Mouse (Mus musculus) embryonic facial prominence, embryonic 10.5 days (tissue): ENCODE data around the gene Rps16. TPM values are rescaled to one million over a fixed set of nuclear protein-coding genes. Genes with fewer than 3 reads are reported as not detected.

ENCODE experiments used
- DNase-seq: peaks from one replicate; pipeline ENCODE4 v3.0.0-alpha.2; 2017; ENCODE audit warnings: low spot score
- H3K27ac ChIP-seq: fragments of 300-500 bp; sonication (generic); replicated peaks from 2 replicates; pipeline ENCODE4 v1.5.1; 2016; ENCODE audit warnings: mild to moderate bottlenecking
- H3K27me3 ChIP-seq: fragments of 300-500 bp; sonication (generic); replicated peaks from 2 replicates; pipeline ENCODE4 v1.6.1; 2016; ENCODE audit warnings: low read depth, mild to moderate bottlenecking; ENCODE audit not compliant: poor library complexity, severe bottlenecking
- H3K36me3 ChIP-seq: fragments of 300-500 bp; sonication (generic); replicated peaks from 2 replicates; pipeline ENCODE4 v1.6.1; 2016; ENCODE audit warnings: mild to moderate bottlenecking, moderate library complexity
- H3K4me1 ChIP-seq: fragments of 300-500 bp; sonication (generic); 2 replicates; pipeline ENCODE4 v1.6.1; 2016
- H3K4me3 ChIP-seq: fragments of 300-500 bp; sonication (generic); 2 replicates; pipeline ENCODE4 v1.5.1; 2016; ENCODE audit warnings: mild to moderate bottlenecking, moderate library complexity
- H3K9me3 ChIP-seq: fragments of 300-500 bp; sonication (generic); 2 replicates; pipeline ENCODE4 v1.6.1; 2016; ENCODE audit warnings: mild to moderate bottlenecking
- WGBS: fragments of 180-500 bp; shearing (Covaris S2); methylation state at CpG from one replicate; pipeline ENCODE4 v1.1.7; 2016; 5-methylcytosine and 5-hydroxymethylcytosine counted together
- polyA plus RNA-seq: library from polyadenylated mRNA; unstranded; fragments of >200 nt; fragmentation: Nextera tagmentation; extraction: Ambion mirVana; gene quantifications from 2 replicates; pipeline ENCODE4 v1.2.1, GENCODE M21; 2016

The Rps16 gene
- polyA plus RNA-seq, 1 experiment from 2014 or later, result 1,023 TPM

GRCm38 (mm10) chr7:28378066-28378690 is 27.7 kb downstream of the Rps16 start:
- 47% methylated on average over 32 of the region's 32 CpGs for WGBS
- no peaks in the 10 kb centered on the region for H3K9me3 ChIP-seq
- peaks cover 94% of the 10 kb centered on the region for H3K4me1 ChIP-seq
- H3K4me3 ChIP-seq, result peak overlapping the region; percentile 72
- H3K27ac ChIP-seq, result peak overlapping the region; percentile 92
- DNase-seq, result no peak
- peaks cover 10% of the 10 kb centered on the region for H3K27me3 ChIP-seq
- H3K36me3 ChIP-seq, result peaks cover 10% of the 10 kb centered on the region

- WGBS, result under 1% methylated on average over 53 of the region's 53 CpGs
- Histone ChIP-seq H3K4me3 (peak overlapping the region; percentile 72), H3K4me1 (peaks cover 92% of the 10 kb centered on the region), H3K36me3 (peaks cover 10% of the 10 kb centered on the region), H3K27ac (peak overlapping the region; percentile 92), H3K9me3 (no peaks in the 10 kb centered on the region), H3K27me3 (peaks cover 10% of the 10 kb centered on the region)
- DNase-seq, result peak; percentile 90
Measured at GRCm38 (mm10) chr7:28378769-28379651, 28.6 kb downstream of the Rps16 start.

GRCm38 (mm10) chr7:28380237-28381016 is 30.0 kb downstream of the Rps16 start, which contains the start of gene Zfp36:
Zfp36 (minus strand) TSS chr7:28380253.
- Histone ChIP-seq H3K4me1 (peaks cover 80% of the 10 kb centered on the region), H3K27me3 (peaks cover 10% of the 10 kb centered on the region), H3K9me3 (no peaks in the 10 kb centered on the region), H3K4me3 (peak within 1 kb of the TSS; percentile 72), H3K27ac (peak within 1 kb of the TSS; percentile 95), H3K36me3 (peaks cover 17% of the 10 kb centered on the region)
- WGBS, result 48% methylated on average over 17 of the region's 17 CpGs
- no peak for DNase-seq

GRCm38 (mm10) chr7:28381017-28381790 is 30.8 kb downstream of the Rps16 start:
- 4% methylated on average over 30 of the region's 30 CpGs for WGBS
- H3K4me1 ChIP-seq, result peaks cover 75% of the 10 kb centered on the region
- peak; percentile 72 for DNase-seq

GRCm38 (mm10) chr7:28381938-28382337 is 31.5 kb downstream of the Rps16 start:
- H3K4me1 ChIP-seq, result peaks cover 72% of the 10 kb centered on the region
- WGBS, result 4% methylated on average over 20 of the region's 20 CpGs

More at GRCm38 (mm10) chr7:28381017-28381790, 30.8 kb downstream of the Rps16 start:
- H3K27me3 ChIP-seq, result peaks cover 10% of the 10 kb centered on the region
- H3K27ac ChIP-seq, result peak overlapping the region; percentile 95
- H3K36me3 ChIP-seq, result peaks cover 25% of the 10 kb centered on the region
- H3K4me3 ChIP-seq, result peak overlapping the region; percentile 54
- no peaks in the 10 kb centered on the region for H3K9me3 ChIP-seq

GRCm38 (mm10) chr7:28382347-28382951 is 32.0 kb downstream of the Rps16 start:
- 53% methylated on average over 10 of the region's 12 CpGs for WGBS

More at GRCm38 (mm10) chr7:28381938-28382337, 31.5 kb downstream of the Rps16 start:
- Histone ChIP-seq H3K27ac (peak overlapping the region; percentile 95), H3K27me3 (peaks cover 10% of the 10 kb centered on the region), H3K4me3 (peak overlapping the region; percentile 54), H3K36me3 (peaks cover 29% of the 10 kb centered on the region), H3K9me3 (no peaks in the 10 kb centered on the region)
- DNase-seq, result peak; percentile 89

GRCm38 (mm10) chr7:28382981-28383396 is 32.5 kb downstream of the Rps16 start:
- no peaks in the 10 kb centered on the region for H3K9me3 ChIP-seq
- peaks cover 61% of the 10 kb centered on the region for H3K4me1 ChIP-seq
- peaks cover 3% of the 10 kb centered on the region; the same call in 1 of the 2 replicates for H3K27me3 ChIP-seq
- H3K27ac ChIP-seq, result peak overlapping the region; percentile 95
- WGBS, result 69% methylated on average over 11 of the region's 11 CpGs
- no peak for DNase-seq
- peaks cover 30% of the 10 kb centered on the region for H3K36me3 ChIP-seq
- H3K4me3 ChIP-seq, result no peak overlapping the region

More at GRCm38 (mm10) chr7:28382347-28382951, 32.0 kb downstream of the Rps16 start:
- peak overlapping the region; percentile 54 for H3K4me3 ChIP-seq
- no peaks in the 10 kb centered on the region for H3K9me3 ChIP-seq
- peak overlapping the region; percentile 95 for H3K27ac ChIP-seq
- DNase-seq, result peak; percentile 24
- H3K36me3 ChIP-seq, result peaks cover 30% of the 10 kb centered on the region
- peaks cover 9% of the 10 kb centered on the region for H3K27me3 ChIP-seq
- peaks cover 67% of the 10 kb centered on the region for H3K4me1 ChIP-seq

- Histone ChIP-seq H3K27ac (peak overlapping the region; percentile 95; the same call in 1 of the 2 replicates), H3K36me3 (peaks cover 33% of the 10 kb centered on the region), H3K4me1 (peaks cover 55% of the 10 kb centered on the region), H3K9me3 (no peaks in the 10 kb centered on the region), H3K27me3 (no peaks in the 10 kb centered on the region), H3K4me3 (no peak overlapping the region)
- 85% methylated on average over 4 of the region's 4 CpGs for WGBS
- no peak for DNase-seq
Measured at GRCm38 (mm10) chr7:28383606-28384005, 33.2 kb downstream of the Rps16 start.

- Histone ChIP-seq H3K4me1 (peaks cover 49% of the 10 kb centered on the region), H3K27ac (no peak overlapping the region), H3K9me3 (no peaks in the 10 kb centered on the region), H3K36me3 (peaks cover 39% of the 10 kb centered on the region), H3K4me3 (no peak overlapping the region), H3K27me3 (no peaks in the 10 kb centered on the region)
- DNase-seq, result no peak
- 87% methylated on average over 6 of the region's 6 CpGs for WGBS
Measured at GRCm38 (mm10) chr7:28384162-28384561, 33.7 kb downstream of the Rps16 start.

- no peak overlapping the region for H3K27ac ChIP-seq
- WGBS, result 90% methylated on average over 9 of the region's 9 CpGs
- no peak overlapping the region for H3K4me3 ChIP-seq
- H3K9me3 ChIP-seq, result no peaks in the 10 kb centered on the region
- H3K4me1 ChIP-seq, result peaks cover 39% of the 10 kb centered on the region
- peaks cover 49% of the 10 kb centered on the region for H3K36me3 ChIP-seq
- H3K27me3 ChIP-seq, result no peaks in the 10 kb centered on the region
- DNase-seq, result no peak
Measured at GRCm38 (mm10) chr7:28385196-28385595, 34.7 kb downstream of the Rps16 start.

GRCm38 (mm10) chr7:28386007-28386406 is 35.6 kb downstream of the Rps16 start:
- H3K4me3 ChIP-seq, result no peak overlapping the region
- peaks cover 32% of the 10 kb centered on the region for H3K4me1 ChIP-seq
- 0 out of 2 replicates have a peak overlapping the region, but pooled peaks have one; percentile 46 for H3K27ac ChIP-seq
- DNase-seq, result no peak
- no peaks in the 10 kb centered on the region for H3K9me3 ChIP-seq
- WGBS, result 85% methylated on average over 7 of the region's 7 CpGs
- peaks cover 57% of the 10 kb centered on the region for H3K36me3 ChIP-seq
- H3K27me3 ChIP-seq, result no peaks in the 10 kb centered on the region
